Mouse (Mus musculus) erythroblast, adult 5-6 weeks (primary cell): ENCODE data around the gene Adam19. TPM values are rescaled to one million over a fixed set of nuclear protein-coding genes. Genes with fewer than 3 reads are reported as not detected.
"Not testable (repeated sequence)": the region's sequence is repeated elsewhere in the genome, so short reads cannot be mapped to it uniquely, and the experiment has no call there.

Source experiments
- ATAC-seq: replicated peaks from 2 replicates; pipeline ENCODE4 v1.8.0; 2016; ENCODE audit warnings: moderate number of reproducible peaks, mild to moderate bottlenecking, moderate TSS enrichment, inconsistent platforms; ENCODE audit not compliant: poor library complexity, low FRiP score, severe bottlenecking
- total RNA-seq, 2 experiments: library from RNA; stranded (forward) in 1 of 2; stranded (reverse) in 1 of 2; fragments of 150-400 nt in 1 of 2; fragments of 200-764, 138-1000 nt in 1 of 2; gene quantifications; 2 replicates each; pipeline versions ENCODE4 v1.2.3 to v1.2.4; 2015 to 2017; ENCODE audit warnings: low replicate concordance in 2 of 2

Gene Adam19
- total RNA-seq, 2 experiments from 2014 or later = 4.6 to 6.2 TPM

DNA sequence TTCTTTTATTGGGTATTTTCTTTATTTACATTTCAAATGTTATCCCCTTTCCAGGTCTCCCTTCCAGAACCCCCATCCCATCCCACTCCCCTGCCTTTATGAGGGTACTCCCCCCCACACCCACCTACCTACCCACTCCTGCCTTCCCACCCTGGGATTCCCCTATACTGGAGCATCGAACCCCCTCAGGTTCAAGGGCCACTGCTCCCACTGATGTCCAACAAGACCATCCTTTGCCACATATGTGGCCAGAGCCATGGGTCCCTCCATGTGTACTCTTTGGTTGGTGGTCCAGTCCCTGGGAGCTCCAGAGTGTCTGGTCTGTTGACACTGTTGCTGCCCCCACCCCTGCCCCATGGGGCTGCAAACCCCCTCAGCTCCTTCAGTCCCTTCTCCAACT, 126.2 kb downstream of the Adam19 start:
- not testable (repeated sequence) for ATAC-seq

DNA sequence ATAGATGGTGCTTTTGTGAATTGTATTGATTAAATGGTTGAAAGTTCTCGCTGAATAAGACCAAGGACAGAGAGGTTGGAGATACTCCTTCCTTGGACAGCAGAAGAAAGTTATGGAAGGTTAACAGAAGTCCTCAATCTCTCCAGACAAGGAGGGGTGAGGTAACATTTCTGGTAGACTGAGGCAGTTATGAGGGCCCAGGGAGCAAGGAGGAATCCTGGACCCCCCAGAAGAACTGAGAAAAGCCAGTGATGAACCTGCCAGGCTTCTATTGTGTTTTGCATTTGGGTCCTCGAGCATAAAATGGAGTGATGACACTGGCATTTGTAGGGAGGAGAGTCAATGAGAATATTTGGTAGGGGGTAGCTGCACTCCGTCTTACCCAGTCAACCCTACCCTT, 129.2 kb downstream of the Adam19 start:
- no peak for ATAC-seq

DNA sequence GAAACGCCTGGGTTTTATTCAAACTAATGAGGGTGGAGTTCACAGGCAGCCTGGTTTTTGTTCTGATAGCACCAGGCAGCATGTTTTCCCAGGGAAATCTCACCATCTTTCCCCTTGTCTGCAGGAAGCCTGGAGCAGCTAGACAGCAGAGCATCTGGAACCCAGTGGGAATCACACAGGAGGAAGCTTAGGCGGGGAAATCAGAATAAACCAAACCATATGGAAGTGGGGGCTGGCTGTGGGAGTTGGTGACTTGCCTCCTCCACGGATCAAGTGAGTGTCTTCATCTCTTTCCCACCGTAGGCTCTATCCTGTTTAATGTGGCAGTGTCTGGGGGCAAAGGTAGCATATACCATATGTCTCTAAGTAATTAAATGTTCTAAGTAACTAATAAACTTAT, 129.7 kb downstream of the Adam19 start:
- no peak for ATAC-seq

DNA sequence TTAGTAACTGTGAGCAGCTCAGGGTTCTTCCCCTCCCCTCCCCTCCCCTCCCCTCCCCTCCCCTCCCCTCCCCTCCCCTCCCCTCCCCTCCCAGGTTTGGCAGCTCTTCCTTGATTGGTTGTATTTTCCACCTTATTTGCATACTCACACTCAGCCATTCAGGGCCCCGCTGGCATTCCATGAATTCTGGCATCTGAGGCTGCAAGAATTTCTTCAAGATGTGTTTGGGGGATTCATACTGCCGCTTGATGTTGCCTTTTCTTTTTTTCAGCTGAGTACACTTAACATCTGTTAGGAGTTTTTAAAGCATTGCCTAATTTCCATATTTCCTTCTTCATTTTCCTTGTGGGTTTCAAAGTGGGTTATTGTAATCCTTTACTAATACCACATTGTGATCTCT, 132.5 kb downstream of the Adam19 start:
- no peak for ATAC-seq

DNA sequence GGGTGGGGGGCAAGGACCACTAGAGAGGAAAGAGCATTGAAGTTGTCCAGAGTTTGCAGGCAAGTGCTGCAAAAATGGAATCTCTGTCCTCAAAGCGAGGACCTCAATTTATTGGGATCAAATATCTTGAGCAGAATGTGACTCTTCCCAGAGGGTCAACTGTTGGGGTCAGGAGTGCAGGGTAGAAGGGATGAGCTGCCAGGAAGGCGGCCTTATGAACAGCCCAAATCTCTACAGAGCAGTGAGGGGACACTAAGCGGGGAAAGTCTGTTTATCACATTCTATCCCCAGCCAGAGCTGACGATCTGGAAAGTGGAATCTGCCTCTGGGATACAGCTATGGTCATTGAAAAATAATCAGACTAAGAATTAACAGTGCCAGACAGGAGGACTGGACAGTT, 138.4 kb downstream of the Adam19 start:
- no peak for ATAC-seq

Other genes starting within 250 kb of the Adam19 start
- 43.1 and 54.6 TPM in 2 replicates for gene Clint1, start 203.9 kb upstream of the Adam19 start, total RNA-seq (2015; ENCODE audit: low replicate concordance)
- 37.2 and 42.1 TPM in 2 replicates for gene Clint1, start 203.9 kb upstream of the Adam19 start, total RNA-seq (2017; ENCODE audit: low replicate concordance)
- gene Lsm11, start 111.1 kb upstream of the Adam19 start, total RNA-seq (2015; ENCODE audit: low replicate concordance) = 0.63 TPM in 1 of 2 replicates, not detected in the other
- 0.51 and 0.84 TPM in 2 replicates for gene Lsm11, start 111.1 kb upstream of the Adam19 start, total RNA-seq (2017; ENCODE audit: low replicate concordance)
- gene Thg1l, start 100.5 kb upstream of the Adam19 start, total RNA-seq (2015; ENCODE audit: low replicate concordance) = 6.5 and 8.5 TPM in 2 replicates
- gene Thg1l, start 100.5 kb upstream of the Adam19 start, total RNA-seq (2017; ENCODE audit: low replicate concordance) = 1.8 and 2.9 TPM in 2 replicates
- gene Sox30, start 75.7 kb upstream of the Adam19 start, total RNA-seq (2015; ENCODE audit: low replicate concordance) = not detected in 2 replicates
- not detected in 2 replicates for gene Sox30, start 75.7 kb upstream of the Adam19 start, total RNA-seq (2017; ENCODE audit: low replicate concordance)
- 4.4 and 4.8 TPM in 2 replicates for gene Gm12166, start 3.7 kb upstream of the Adam19 start, total RNA-seq (2015; ENCODE audit: low replicate concordance)
- gene Gm12166, start 3.7 kb upstream of the Adam19 start, total RNA-seq (2017; ENCODE audit: low replicate concordance) = 4.3 and 8.9 TPM in 2 replicates
- gene Nipal4, start 110.5 kb downstream of the Adam19 start, total RNA-seq (2015; ENCODE audit: low replicate concordance) = not detected in 2 replicates
- not detected in 2 replicates for gene Nipal4, start 110.5 kb downstream of the Adam19 start, total RNA-seq (2017; ENCODE audit: low replicate concordance)
- not detected in 2 replicates for gene Fndc9, start 179.5 kb downstream of the Adam19 start, total RNA-seq (2015; ENCODE audit: low replicate concordance)
- not detected in 2 replicates for gene Fndc9, start 179.5 kb downstream of the Adam19 start, total RNA-seq (2017; ENCODE audit: low replicate concordance)